Mouse (Mus musculus): ENCODE results near the gene Erfe.

The Erfe gene

GRCm38 (mm10) chr1:91370055-91370454, 3.8 kb downstream of the Erfe start:
- no peak for DNase-seq (ENCODE audit: extremely low spot score, low read depth, low spot score)

- no peak for DNase-seq (ENCODE audit: extremely low spot score, low read depth, low spot score)
These were observed 7.2 kb downstream of the Erfe start for GRCm38 (mm10) chr1:91373414-91373835.

- no peak for DNase-seq (ENCODE audit: extremely low spot score, low read depth, low spot score)
These were observed 14.3 kb downstream of the Erfe start for GRCm38 (mm10) chr1:91380453-91381090.

- no peak for DNase-seq (ENCODE audit: extremely low spot score, low read depth, low spot score)
These were observed 14.9 kb downstream of the Erfe start for GRCm38 (mm10) chr1:91381091-91381471.

GRCm38 (mm10) chr1:91390369-91390768, 24.1 kb downstream of the Erfe start:
- no peak for DNase-seq (ENCODE audit: extremely low spot score, low read depth, low spot score)

GRCm38 (mm10) chr1:91397927-91398259, 31.7 kb downstream of the Erfe start:
- no peak for DNase-seq (ENCODE audit: extremely low spot score, low read depth, low spot score)

GRCm38 (mm10) chr1:91398260-91399062, 32.2 kb downstream of the Erfe start, which contains the start of gene Ilkap:
Ilkap (minus strand) TSS chr1:91398815.
- no peak for DNase-seq (ENCODE audit: extremely low spot score, low read depth, low spot score)

- no peak for DNase-seq (ENCODE audit: extremely low spot score, low read depth, low spot score)
These were observed 38.7 kb downstream of the Erfe start for GRCm38 (mm10) chr1:91404976-91405375.

GRCm38 (mm10) chr1:91405406-91406169, 39.4 kb downstream of the Erfe start:
- DNase-seq (ENCODE audit: extremely low spot score, low read depth, low spot score) = no peak

GRCm38 (mm10) chr1:91407819-91408218, 41.6 kb downstream of the Erfe start:
- no peak for DNase-seq (ENCODE audit: extremely low spot score, low read depth, low spot score)

GRCm38 (mm10) chr1:91411631-91412285, 45.5 kb downstream of the Erfe start:
- no peak for DNase-seq (ENCODE audit: extremely low spot score, low read depth, low spot score)

- DNase-seq (ENCODE audit: extremely low spot score, low read depth, low spot score) = no peak
These were observed 46.2 kb downstream of the Erfe start for GRCm38 (mm10) chr1:91412286-91413029.

- DNase-seq (ENCODE audit: extremely low spot score, low read depth, low spot score) = peak; percentile 76
These were observed 46.8 kb downstream of the Erfe start for GRCm38 (mm10) chr1:91413030-91413506.

GRCm38 (mm10) chr1:91413536-91413897, 47.3 kb downstream of the Erfe start:
- no peak for DNase-seq (ENCODE audit: extremely low spot score, low read depth, low spot score)

- no peak for DNase-seq (ENCODE audit: extremely low spot score, low read depth, low spot score)
These were observed 47.8 kb downstream of the Erfe start, which contains the start of gene Hes6 for GRCm38 (mm10) chr1:91413898-91414594. Hes6 (minus strand) TSS chr1:91414038.

- no peak for DNase-seq (ENCODE audit: extremely low spot score, low read depth, low spot score)
These were observed 48.7 kb downstream of the Erfe start for GRCm38 (mm10) chr1:91414903-91415302.

- DNase-seq (ENCODE audit: extremely low spot score, low read depth, low spot score) = no peak
These were observed 49.1 kb downstream of the Erfe start for GRCm38 (mm10) chr1:91415311-91415710.

GRCm38 (mm10) chr1:91417991-91418390, 51.8 kb downstream of the Erfe start:
- DNase-seq (ENCODE audit: extremely low spot score, low read depth, low spot score) = no peak

GRCm38 (mm10) chr1:91419862-91420600, 53.8 kb downstream of the Erfe start:
- DNase-seq (ENCODE audit: extremely low spot score, low read depth, low spot score) = no peak

Data from hindlimb bud, embryonic 11.5 days (tissue).